Mouse (Mus musculus): ENCODE data around the gene Hk2. TPM values are rescaled to one million over a fixed set of nuclear protein-coding genes. Genes with fewer than 3 reads are reported as not detected.
A peak's percentile ranks its signal among the peaks of the same experiment; 100 is the strongest.

Hk2 gene
- total RNA-seq (2015): 40.9 and 44.3 TPM in 2 replicates
- 39.7 and 54.4 TPM in 2 replicates for total RNA-seq (2017)

DNA sequence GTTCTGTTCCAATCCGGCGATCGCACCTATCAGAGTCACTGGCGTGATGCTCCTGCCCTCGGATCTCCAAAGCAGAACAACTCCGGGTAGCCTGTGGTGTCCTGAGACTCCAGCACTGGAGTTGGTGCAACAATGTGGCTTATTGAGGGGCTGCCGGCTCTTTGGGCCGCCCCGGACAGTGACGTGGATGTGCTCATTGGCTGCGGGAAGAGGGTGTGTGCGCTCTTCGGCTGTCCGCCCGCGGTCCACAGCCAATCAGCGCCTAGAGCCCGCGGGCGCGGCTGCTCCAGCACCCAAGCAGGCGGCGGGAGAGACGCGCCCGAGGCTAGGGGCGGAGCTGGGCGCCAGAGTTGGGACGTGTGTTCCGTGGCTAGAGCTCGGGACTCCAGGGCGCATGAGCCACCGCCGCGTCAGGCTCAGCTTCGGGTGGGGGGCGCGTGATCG lies at the start of gene Hk2:
Gene Hk2 (minus strand): TSS at position 134 of the 444 bp plus-strand sequence.
- ATAC-seq (replicated peaks; ENCODE audit: poor library complexity): peak; percentile 83

DNA sequence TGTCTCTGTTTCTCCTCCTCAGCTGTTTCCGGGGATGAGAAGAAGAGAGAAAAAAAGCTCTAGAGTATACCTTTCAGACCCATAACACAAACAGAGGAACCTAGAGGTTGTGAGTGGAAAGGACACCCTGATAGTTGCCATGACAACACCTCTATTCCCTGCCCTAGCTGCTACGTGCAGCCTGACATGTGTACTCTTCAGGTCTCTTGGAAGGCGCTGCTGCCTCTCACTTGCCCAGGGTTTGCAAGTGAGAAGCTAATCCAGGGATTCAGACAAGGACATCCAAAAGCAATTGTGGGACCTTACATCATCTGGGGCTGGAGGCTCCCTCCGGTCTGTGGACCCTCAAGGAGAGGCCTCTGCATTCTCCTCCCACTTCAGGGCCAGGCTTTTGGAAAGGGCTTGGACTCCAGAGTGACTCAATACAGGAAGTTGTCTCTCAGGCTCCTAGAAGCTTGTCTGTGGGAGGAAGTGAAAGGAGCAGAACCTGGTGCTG lies 47.6 kb upstream of the Hk2 start:
- ATAC-seq (replicated peaks; ENCODE audit: poor library complexity): peak; percentile 68

DNA sequence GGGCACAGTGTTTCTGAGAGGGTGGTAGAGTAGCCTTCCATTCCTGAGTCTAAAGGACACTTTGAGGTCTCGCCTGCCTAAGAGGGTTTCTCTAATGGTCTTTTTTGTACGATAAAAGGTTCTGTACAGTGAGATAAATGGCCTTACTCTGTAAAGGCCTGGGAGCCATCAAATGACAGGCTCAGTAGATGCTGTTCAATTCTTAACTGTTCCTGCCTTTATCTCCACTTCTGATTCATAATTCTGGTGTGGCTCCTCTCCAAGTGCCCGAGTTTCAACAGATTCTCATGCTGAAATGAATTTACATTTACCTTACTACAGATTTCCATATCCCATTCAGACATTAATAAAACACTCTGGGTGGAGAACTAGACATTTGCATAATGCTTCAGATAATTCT lies 46.5 kb upstream of the Hk2 start:
- ATAC-seq (replicated peaks; ENCODE audit: poor library complexity): no peak

DNA sequence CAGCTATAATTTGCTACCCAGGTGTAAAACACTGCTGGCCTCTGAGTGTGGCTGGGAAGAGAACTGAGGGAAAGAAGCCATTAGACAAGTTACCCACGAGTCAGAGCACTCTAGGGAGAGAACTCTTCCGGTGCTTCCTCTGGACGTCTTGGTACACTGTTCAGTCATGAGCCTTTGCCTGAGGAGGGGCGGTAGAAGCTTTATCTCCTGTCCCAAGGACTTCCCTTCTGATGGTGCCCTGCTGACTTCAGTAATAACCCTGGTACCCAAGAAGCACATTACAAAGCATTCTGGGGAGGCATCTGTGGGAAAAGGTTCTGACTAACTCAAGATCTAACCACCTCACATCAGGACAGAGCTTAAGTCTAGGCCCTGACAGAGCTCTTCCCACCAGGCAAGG lies 40.6 kb upstream of the Hk2 start:
- ATAC-seq (replicated peaks; ENCODE audit: poor library complexity): peak; percentile 54; the same call in 1 of the 2 replicates

DNA sequence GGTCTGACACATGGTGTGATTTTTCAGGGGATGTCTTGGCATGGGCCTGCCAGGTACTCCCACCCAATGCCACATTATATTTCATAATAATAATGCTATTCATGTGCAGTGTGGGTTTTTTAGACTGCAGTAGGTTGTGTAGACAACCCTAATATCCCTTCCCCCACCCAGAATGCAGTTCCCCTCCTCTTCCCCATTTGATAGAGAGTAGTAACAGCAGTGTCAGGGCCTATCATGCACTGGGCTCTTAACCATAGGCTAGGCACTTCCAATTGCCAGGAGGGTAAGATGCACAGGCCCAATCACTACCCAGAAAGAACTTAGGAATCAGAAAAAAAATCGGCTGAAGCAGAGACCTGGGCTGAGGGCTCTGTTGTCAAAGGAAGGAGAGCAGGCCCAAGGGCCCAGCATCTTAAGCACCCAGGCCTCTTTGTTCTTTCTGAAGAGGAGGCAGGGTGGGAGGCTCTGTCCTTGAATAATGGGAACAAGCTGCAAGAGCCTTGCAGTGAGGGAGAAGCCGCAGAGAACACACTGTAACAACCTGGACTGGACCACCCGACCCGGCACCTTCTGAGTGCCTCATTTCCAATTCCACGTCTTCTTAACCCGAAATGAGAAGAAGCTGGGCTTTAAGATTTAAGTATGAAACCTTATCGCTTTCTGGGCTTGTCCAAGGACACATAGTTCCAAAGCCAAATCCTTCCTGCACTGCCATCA lies 33.9 kb upstream of the Hk2 start:
- ATAC-seq (replicated peaks; ENCODE audit: poor library complexity): 0 out of 2 replicates have a peak, but pooled peaks have one; percentile 25

DNA sequence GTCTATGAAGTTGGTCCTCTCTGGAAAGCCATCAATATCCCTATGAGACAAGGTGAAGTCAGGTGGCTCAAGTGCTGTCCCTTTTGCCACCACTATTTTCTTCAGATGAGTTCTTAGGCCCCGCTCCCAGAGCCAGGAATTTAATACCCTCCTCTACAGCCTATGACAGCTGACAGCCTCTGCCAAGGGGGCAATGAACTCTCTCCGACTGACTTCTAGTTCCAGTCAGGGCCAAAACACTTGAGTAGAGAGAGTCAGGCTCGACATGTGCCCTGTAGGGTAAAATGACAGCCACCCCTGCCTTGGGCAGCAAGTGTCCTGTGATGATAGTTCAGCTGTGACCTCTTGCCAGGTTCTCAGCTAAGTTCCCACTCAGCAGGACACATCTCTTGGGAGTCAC lies 32.7 kb upstream of the Hk2 start:
- ATAC-seq (replicated peaks; ENCODE audit: poor library complexity): no peak

DNA sequence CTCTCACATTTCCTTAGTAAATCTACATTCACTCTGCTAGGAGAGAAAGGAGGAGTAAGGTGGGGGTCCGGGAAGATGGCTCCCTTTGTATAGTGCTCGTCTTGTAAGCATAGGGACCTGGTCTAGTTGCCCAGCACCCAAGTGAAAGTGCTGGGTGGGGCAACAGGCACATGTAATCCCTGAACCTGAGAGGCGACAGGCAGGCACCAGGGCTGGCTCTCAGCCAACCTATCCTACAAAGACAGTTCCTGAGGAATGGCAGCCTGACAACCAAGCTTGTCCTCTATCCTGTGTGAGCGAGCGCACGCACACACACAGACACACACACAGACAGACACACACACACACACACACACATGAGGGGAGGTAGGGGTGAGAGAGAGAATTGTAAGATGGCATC lies 32.2 kb upstream of the Hk2 start:
- ATAC-seq (replicated peaks; ENCODE audit: poor library complexity): no peak

DNA sequence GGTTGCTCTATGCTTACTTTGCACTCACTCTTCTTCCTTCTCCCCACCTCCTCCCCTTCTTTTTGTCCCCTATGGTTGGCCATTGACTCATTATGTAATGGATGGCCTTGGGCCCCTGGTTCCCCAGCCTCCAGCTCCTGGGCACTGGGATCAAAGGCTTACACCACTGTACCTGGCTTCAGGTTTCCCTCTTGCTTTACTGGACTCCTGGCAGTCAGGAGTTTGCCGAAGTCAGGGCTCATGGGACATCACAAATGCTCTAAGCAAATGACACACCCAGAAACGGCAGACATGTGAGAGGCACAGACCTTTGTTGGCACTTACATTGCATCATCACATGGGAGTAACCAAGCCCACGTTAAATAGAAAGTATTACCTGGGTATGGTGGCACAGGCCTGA lies 31.6 kb upstream of the Hk2 start:
- ATAC-seq (replicated peaks; ENCODE audit: poor library complexity): 0 out of 2 replicates have a peak, but pooled peaks have one; percentile 9

DNA sequence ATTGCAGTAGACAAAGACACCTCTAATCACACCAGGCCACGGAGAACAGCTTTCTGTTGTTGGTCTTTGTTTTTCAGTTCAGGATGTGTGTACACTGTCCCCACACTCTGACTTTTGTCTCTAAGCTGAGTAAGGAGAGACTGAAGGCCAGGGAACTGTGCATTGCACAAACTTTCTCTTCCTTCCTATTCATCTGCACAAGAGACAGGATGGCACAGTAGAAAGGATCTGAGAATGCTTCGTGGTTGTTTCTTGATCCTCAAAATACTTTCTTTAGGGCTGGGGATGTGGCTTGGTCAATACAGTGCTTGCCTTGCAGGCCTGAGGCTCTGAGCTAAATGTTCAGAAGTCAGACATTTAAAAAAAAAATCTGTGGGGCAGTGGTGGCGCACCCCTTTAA lies 30.7 kb upstream of the Hk2 start:
- ATAC-seq (replicated peaks; ENCODE audit: poor library complexity): peak; percentile 85

DNA sequence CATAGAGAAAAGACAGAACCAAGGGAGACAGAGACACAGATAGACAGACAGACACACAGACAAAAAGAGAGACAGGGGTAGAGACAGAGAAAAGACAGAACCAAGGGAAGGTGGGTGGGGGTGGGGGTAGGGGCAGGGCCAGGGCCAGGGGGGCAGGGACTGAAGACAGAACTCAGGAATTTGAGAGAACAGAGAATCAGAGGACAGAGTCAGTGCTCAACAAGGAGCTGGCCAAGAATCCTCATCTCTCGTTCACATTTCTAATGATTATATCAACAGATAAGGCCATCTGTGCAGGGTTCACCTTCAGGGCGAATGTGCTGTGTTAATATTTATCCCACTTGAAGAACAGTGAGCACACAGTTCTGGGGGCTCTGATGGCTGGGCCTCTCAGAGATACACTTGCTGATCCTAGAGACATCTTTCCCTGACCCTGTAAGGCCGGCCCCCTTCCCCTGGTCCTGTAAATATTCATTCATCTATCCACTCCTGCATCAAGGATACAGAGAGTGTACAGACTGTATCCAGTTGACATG lies 24.0 kb upstream of the Hk2 start:
- ATAC-seq (replicated peaks; ENCODE audit: poor library complexity): no peak

DNA sequence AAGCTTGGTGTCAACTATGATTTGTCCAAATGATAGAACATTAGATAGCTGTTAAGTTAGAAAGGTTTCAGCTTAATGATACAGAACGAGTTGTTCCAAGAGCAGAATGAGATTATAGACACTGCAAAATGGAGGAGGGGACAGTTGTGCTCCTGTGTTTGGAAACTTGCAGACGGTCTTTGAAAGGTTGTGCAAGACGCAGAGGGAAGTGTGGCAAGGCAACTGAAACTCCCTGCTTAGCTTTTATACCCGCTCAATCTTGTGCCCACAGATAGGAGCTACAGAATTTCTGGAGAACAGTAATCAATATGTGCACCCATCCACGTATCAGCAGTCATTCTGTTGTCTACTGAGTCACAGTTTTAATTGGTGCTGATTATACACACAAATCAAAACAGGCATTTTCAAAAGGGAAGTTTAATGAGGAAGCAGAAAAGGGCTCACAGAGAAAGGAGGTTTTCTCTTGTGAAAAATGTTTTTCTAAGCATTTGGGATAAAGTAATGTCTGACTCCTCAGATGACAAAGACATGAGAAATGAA lies 23.1 kb upstream of the Hk2 start:
- ATAC-seq (replicated peaks; ENCODE audit: poor library complexity): peak; percentile 98

DNA sequence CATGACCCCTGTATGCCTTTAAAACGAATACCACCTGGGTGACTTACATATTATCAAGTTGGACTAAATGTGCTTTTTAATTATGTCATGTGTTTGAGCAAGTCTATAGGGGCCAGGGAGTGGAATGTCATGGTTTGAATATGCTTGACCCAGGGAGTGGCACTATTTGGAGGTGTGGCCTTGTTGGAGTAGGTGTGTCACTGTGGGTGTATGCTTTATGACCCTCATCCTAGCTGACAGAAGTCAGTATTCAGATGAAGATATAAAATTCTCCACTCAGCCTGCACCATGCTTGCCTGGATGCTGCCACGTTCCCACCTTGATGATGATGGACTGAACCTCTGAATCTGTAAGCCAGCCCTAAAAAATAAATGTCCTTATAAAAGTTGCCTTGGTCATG lies 16.6 kb upstream of the Hk2 start:
- ATAC-seq (replicated peaks; ENCODE audit: poor library complexity): no peak

DNA sequence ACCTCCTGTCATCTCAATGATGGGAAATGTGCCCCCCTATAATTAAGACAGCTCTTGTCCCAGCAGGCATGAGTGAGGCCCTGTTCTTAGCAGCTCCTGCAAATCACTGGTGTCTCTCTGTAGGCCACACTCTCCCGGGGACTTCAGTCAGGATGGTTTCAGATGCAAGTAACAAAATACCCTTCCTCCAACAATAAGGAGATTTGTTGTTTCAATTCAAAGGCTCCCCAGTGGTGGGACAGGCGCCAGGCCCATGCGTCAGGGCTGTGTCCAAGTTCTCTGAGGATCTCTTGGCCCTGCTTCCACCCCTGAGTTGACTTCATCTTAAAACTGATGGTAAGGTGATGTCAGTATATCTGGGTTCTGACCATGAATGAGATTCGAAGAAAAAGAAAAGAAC lies 9.7 kb upstream of the Hk2 start:
- no peak for ATAC-seq (replicated peaks; ENCODE audit: poor library complexity)

DNA sequence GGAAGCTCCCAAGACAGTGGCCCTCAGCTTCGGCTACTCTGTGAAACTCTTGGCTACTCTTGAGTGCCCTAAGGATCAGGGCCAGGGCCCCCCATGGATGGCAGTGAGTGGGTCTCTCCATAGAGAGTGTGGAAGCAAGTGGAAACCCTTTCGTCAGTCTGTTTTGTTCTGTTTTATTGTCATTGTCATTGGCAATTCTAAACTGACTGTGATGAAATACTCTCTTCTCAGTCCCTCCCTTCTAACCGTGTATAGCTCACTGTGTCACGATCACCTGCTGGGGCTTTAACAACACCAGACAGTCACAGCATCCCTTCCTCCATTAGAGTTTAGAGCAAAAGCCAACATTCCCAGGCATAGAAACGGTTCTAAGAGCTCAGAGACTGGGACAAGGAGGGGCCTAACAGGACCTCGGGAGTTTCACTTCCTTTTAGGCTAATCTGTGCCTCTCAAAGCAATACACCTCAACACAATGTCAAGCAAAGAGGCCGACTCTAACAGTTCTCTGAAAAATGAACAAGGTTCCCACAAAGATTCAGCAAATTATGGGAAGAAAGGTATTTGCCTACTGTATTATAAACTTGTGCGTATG lies 6.6 kb upstream of the Hk2 start:
- ATAC-seq (replicated peaks; ENCODE audit: poor library complexity): peak; percentile 71

DNA sequence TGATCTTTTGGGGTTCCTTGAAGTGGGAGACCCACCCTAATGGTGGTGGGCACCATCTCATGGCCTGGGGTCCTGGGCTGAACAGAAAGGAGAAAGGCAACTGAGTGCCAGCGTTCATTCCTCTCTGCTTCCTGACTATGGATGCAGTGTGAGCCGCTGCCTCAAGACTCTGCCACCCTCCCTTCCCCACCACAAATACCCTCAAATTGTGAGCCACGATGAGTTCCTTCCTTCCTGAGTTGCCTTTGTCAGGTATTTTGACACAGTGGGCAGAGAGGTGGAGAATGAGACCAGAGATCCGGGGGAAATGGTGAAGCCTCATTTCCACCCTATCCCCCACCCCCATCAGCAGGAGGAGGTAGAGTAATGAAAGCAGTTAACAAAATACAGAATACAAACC lies 6.1 kb upstream of the Hk2 start:
- peak; percentile 66 for ATAC-seq (replicated peaks; ENCODE audit: poor library complexity)

DNA sequence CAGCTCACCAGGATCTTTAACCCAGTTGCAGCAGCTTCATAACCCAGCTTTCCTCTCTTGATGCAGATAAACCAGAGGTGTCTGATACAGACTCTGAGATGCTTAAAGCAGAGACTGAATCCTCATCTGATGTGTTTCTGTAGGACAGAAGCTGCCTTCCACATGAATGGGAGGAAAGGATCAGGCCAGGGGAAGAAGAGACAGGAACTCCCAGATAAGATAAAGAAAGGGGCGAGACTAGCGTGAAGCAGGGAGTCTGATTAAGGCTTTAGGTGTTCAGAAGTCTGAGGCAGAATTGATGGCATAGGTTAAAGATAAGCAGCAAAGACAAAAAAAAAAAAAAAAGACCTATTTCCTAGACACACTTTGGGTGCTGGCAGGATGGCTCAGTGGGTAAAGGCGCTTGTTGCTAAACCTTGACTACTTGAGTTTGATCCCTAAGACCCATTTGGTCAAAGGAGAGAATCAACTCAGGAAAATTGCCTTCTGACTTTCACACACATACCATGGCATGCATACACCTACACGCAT lies 2.9 kb upstream of the Hk2 start:
- ATAC-seq (replicated peaks; ENCODE audit: poor library complexity): no peak

DNA sequence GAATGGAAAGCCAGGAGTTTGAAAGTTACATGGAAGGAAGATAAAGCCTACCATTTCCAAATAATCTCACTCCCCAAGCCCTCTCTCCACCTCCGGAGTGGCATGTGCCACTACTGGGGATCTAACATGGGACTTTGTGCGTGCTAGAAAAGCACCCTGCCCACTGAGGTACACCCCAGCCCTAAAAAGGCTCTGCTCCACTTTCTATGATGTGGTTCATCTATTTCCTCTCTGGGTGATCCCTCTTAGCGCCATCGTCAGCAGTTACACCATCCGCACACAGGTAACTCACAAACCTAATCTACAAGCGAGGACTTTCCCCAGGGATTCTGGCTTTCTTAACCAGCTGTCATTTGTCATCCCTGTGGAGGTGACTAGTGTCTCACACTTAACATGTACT lies 1.1 kb upstream of the Hk2 start:
- ATAC-seq (replicated peaks; ENCODE audit: poor library complexity): no peak

DNA sequence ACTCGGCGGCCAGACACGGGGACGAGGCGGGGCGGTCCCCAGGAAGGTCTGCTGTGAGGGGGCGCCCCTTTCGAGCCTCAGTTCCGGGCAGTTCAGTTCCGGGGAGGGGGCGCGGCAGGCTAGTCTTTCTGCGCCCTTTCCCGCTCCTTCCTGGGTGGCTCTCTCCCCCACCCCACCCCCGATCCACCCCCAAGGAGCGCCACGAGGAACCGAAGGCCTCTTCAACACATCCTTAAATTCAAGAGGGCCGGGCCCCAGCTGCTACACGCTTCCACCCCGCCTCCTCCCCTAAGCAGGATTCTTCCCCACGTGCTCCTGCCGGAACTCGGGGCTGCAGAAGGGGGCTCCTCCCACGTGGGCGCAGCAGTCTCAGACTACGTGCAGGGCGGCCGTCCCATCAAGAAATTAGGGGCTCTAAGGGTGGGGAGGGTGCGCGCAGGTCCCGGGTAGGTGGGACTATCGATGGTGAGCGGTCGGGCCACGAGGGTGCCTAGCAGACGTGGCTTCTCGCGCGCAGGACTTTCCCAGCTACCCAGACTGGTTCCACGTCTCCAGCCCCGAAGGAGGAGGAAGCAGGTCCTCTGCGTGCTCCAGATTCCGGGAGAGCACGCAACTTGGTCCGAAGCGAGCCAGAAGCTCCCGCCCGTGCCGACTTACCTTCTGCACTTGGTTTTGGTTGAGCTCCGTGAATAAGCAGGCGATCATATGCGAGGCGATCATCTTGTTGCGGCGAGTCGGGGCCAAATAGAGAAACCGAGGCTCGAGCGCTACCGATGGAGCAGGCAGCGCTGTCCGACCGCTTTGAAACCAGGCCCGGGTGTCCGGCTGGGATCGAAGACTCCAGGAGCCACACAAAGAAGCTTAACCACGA lies 758 bp downstream of the Hk2 start:
- peak; percentile 38 for ATAC-seq (replicated peaks; ENCODE audit: poor library complexity)

DNA sequence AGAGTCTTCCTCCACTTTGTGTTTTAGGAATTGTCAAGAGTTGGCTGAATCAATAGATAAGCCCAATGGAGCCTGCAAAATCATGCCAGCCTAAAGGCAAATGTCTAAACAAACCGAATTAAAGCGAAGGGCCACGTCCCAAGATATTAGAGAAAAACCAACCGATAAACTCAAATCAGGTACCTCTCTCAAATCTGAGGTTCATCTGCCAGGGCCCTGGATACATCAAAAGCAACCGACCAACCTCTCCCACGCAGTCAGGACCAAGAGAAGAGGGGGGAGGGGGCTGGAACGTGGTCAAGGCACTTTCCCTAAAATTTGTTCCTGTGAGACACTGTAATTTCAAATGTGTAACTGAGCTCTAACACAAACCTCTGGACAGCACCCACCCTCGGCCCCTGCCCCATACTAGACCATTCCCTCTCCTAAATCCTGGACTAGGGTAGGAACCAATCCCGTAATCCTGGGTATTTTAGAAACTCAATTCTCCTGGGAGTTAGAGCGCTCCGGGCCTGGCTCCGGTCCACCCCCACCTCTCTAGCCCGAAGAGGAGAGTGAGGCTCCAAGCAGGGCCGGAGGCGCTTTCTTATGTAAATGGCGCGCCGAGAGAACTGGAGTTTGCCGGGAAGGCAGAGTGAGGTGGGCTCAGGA lies 1.7 kb downstream of the Hk2 start:
- no peak for ATAC-seq (replicated peaks; ENCODE audit: poor library complexity)

DNA sequence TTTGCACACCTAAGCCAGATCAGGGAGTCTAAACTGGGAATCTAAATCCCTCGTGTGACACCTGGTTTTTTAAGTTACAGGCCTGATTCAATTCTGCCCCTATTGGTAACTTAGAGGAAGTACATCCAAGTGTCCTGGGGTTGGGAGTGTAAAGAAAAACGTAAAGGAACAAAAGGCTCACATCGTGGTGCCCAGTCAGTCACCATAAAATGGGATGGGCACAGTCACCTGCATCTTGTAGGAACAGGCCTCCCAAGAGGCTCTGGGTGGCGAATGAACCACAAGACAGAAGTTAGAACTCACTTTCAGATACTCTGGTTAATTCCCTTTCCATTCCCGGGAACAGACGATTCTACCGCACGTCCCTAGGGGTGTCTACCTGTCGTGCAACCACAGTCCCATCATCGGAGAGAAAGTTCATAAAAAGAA lies 2.3 kb downstream of the Hk2 start:
- peak; percentile 22; the same call in 1 of the 2 replicates for ATAC-seq (replicated peaks; ENCODE audit: poor library complexity)

All from megakaryocyte progenitor cell, adult 5-6 weeks (primary cell).